Mouse (Mus musculus) megakaryocyte, adult 5-6 weeks (primary cell): ENCODE data around the gene Zfp467. TPM values are rescaled to one million over a fixed set of nuclear protein-coding genes. Genes with fewer than 3 reads are reported as not detected.

Experiments
- ATAC-seq: 2 replicates; pipeline ENCODE4 v1.8.0; 2016; ENCODE audit warnings: mild to moderate bottlenecking, inconsistent platforms; ENCODE audit not compliant: poor library complexity, severe bottlenecking
- total RNA-seq, 2 experiments: library from RNA; stranded (forward) in 1 of 2; stranded (reverse) in 1 of 2; fragments of 153-499, 151-499 nt in 1 of 2; fragments of 221-1000, 200-1000 nt in 1 of 2; gene quantifications; 2 replicates each; pipeline versions ENCODE4 v1.2.3 to v1.2.4; 2015 to 2017

Zfp467 gene
- total RNA-seq, 2 experiments from 2014 or later = 7.4 to 23.7 TPM

GRCm38 (mm10) chr6:48440306-48441014, 5.2 kb downstream of the Zfp467 start:
- ATAC-seq = no peak

GRCm38 (mm10) chr6:48439654-48440053, 6.0 kb downstream of the Zfp467 start:
- no peak for ATAC-seq

- ATAC-seq = no peak
Measured at GRCm38 (mm10) chr6:48438475-48439125, 7.0 kb downstream of the Zfp467 start.

GRCm38 (mm10) chr6:48437679-48438376, 7.8 kb downstream of the Zfp467 start:
- no peak for ATAC-seq

GRCm38 (mm10) chr6:48435706-48436349, 9.8 kb downstream of the Zfp467 start:
- ATAC-seq = no peak

GRCm38 (mm10) chr6:48435111-48435510, 10.5 kb downstream of the Zfp467 start:
- no peak for ATAC-seq

- no peak for ATAC-seq
Measured at GRCm38 (mm10) chr6:48434651-48435050, 11.0 kb downstream of the Zfp467 start.

GRCm38 (mm10) chr6:48432893-48433816, 12.5 kb downstream of the Zfp467 start:
- no peak for ATAC-seq

GRCm38 (mm10) chr6:48430748-48431147, 14.9 kb downstream of the Zfp467 start:
- ATAC-seq = no peak

- ATAC-seq = 0 out of 2 replicates have a peak, but pooled peaks have one; percentile 5
Measured at GRCm38 (mm10) chr6:48428769-48429557, 16.7 kb downstream of the Zfp467 start.

GRCm38 (mm10) chr6:48426956-48427355, 18.7 kb downstream of the Zfp467 start:
- no peak for ATAC-seq

- no peak for ATAC-seq
Measured at GRCm38 (mm10) chr6:48424074-48424473, 21.6 kb downstream of the Zfp467 start.

- no peak for ATAC-seq
Measured at GRCm38 (mm10) chr6:48423336-48423735, 22.3 kb downstream of the Zfp467 start.

GRCm38 (mm10) chr6:48420647-48421046, 25.0 kb downstream of the Zfp467 start:
- ATAC-seq = no peak

- no peak for ATAC-seq
Measured at GRCm38 (mm10) chr6:48416486-48416885, 29.1 kb downstream of the Zfp467 start.

- no peak for ATAC-seq
Measured at GRCm38 (mm10) chr6:48415636-48416035, 30.0 kb downstream of the Zfp467 start.

GRCm38 (mm10) chr6:48414886-48415285, 30.7 kb downstream of the Zfp467 start:
- ATAC-seq = no peak

- ATAC-seq = no peak
Measured at GRCm38 (mm10) chr6:48413081-48413480, 32.5 kb downstream of the Zfp467 start.

- ATAC-seq = no peak
Measured at GRCm38 (mm10) chr6:48412662-48413061, 33.0 kb downstream of the Zfp467 start.
